Mouse (Mus musculus): ENCODE data around the gene Actr6.
"Not testable (repeated sequence)": the region's sequence is repeated elsewhere in the genome, so short reads cannot be mapped to it uniquely, and the experiment has no call there.

The Actr6 gene

DNA sequence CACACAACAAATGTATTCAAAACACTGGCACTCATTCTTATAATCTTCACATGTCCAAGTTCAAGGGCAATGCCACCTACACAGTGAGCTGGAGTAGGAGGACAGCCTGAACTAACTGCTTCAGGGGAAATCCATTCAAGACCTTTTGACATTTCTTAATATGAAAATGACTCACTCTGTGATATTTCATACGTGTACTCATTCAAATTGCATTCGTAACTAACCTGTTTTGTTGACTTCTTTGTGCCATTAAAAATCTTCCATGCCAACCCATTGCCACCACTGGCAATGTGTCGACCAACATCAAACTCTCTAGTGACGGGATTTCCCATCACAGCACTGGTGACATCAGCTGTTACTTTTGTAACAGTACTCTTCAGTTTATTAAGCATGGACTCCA lies 54.0 kb downstream of the Actr6 start:
- DNase-seq: no peak

DNA sequence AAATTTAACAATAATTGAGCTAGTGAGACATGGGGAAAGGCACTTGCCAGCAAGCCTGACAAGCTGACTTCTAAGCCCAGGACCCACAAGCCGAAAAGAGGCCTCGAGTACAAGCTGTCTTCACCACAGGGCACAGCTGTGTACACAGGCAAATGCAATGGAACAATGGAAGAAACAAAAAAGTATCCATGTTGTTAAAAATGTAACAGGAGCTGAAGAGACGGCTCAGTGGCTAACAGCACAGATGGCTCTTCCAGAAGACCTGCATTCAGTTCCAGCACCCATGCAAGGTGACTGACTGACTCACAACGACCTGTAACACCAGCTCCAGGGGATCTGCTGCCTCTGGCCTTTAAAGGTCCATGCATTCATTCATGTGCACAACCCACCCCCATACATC lies 55.5 kb downstream of the Actr6 start:
- no peak for DNase-seq

DNA sequence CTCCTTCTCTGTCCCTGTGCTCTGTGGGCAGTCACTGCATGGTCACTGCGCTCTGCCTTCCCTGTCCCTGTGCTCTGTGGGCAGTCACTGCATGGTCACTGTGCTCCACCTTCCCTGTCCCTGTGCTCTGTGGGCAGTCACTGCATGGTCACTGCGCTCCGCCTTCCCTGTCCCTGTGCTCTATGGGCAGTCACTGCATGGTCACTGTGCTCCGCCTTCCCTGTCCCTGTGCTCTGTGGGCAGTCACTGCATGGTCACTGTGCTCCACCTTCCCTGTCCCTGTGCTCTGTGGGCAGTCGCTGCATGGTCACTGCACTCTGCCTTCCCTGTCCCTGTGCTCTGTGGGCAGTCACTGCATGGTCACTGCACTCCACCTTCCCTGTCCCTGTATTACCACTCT lies 61.7 kb downstream of the Actr6 start:
- not testable (repeated sequence) for DNase-seq

DNA sequence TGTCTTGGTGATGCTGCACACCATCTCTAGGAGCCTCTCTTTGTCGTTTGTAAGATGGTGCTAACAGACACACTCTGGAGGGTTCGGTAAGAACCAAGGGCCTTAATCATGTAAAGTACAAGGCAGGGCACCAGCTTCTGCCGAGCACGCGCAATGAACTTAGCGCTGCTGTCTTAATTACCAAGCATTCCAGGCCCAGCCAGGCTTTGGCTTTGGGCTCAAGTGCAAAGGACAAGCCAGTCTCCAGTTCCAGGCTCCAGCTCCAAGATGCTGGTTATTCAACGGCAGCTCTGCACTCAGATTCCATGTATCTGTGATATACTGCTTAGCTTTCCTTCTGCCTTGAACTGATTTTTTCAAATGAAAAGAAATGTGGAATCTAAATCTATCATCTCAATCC lies 64.5 kb downstream of the Actr6 start:
- DNase-seq: no peak

DNA sequence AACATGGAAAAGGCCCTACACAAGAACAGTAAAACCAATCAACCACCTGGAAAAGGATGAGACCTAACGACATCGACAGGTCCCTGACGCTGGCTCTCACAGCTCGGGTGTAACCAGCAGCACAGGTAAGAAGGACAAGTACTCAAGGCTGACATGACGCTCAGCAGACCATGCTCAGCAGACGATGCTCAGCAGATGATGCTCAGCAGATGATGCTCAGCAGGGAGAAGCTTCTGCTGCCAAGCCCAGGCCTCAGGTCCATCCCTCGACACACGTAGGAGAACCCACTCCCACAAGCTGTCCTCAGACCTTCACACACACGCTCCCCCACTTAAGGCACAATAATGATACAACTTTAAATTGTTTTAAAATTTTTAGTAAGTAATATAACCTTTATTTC lies 66.4 kb downstream of the Actr6 start:
- DNase-seq: no peak

DNA sequence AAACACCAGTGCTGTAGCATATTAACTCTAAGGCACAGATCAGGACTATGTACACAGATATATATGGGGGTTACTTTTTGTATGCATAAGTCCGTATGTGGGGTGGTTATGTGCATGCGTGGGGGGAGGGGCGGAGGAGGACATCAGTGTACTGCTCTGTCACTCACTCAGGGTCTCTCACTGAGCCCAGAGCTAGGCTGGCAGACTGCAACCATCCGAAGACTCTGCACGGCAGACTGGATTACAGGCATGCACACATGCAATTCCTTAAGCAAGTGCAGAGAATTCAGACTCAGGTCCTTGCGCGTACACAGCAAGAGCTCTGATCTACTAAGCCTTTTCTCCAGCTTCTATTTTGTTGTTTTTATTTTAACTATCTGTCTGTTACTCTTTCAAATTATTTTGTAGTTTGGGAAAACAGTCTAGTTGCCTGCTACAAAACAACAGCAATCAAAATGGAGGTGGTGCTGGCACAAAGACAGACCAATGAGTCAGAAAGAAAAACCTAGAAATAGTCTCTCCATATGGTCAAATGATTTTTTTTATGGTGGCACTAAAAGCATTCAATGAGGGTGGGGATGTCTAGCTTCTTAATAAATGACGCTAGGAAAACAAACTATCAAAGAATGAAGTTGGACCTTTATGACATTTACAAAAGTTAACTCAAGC lies 67.0 kb downstream of the Actr6 start:
- no peak for DNase-seq

Measured in right cerebral cortex, postnatal 25 days (tissue).